ENCODE assay signal across 21 mouse cellular contexts in genomic region chr12:32936246-32936946, GRCm38 (mm10). TPM values are rescaled to one million over a fixed set of nuclear protein-coding genes. Genes with fewer than 3 reads are reported as not detected.
DNase-seq lines count a peak whose midpoint lies in the region; ATAC-seq and TF ChIP-seq lines count a peak whose summit lies in the region.
"Had no signal": no experiment of that assay in that cellular context is flagged by ENCODE, and none has a peak within 500 bp of the region (broad histone marks: within the 10 kb centered on the region; RNA-seq: fewer than 3 reads in every experiment).

No protein-coding gene starts in this region.

- no peak overlapping the region for H3K9ac ChIP-seq in liver, embryonic 16.5 days (ENCODE audit: low read depth, low read length)
- no peak overlapping the region for H3K9ac ChIP-seq in liver, embryonic 11.5 days (ENCODE audit: low read depth, low read length)
- H3K9ac ChIP-seq in stomach, postnatal 0 days (ENCODE audit: low read length) = no peak overlapping the region
- H3K9ac ChIP-seq: embryonic facial prominence, embryonic 15.5 days; hindbrain, embryonic 15.5 days; liver, embryonic 14.5 days; midbrain, embryonic 12.5 days had no signal

- no peak overlapping the region for H3K27ac ChIP-seq in liver, embryonic 16.5 days (ENCODE audit: low read length)
- no peak overlapping the region for H3K27ac ChIP-seq in liver, embryonic 11.5 days (ENCODE audit: low read depth, low read length)
- H3K27ac ChIP-seq in stomach, postnatal 0 days (replicated peaks) = peak overlapping the region; percentile 70
- H3K27ac ChIP-seq: embryonic facial prominence, embryonic 15.5 days; gastrocnemius, adult 2 months; hindbrain, embryonic 15.5 days; liver, embryonic 14.5 days; midbrain, embryonic 12.5 days had no signal

- no peaks in the 10 kb centered on the region for H3K27me3 ChIP-seq in liver, embryonic 16.5 days (ENCODE audit: control insufficient read depth, insufficient read depth, low read depth, low read length)
- H3K27me3 ChIP-seq in liver, embryonic 11.5 days (replicated peaks; ENCODE audit: control insufficient read depth, insufficient read depth, low read length) = no peaks in the 10 kb centered on the region
- H3K27me3 ChIP-seq in stomach, postnatal 0 days (ENCODE audit: control insufficient read depth, insufficient read depth, low read length) = no peaks in the 10 kb centered on the region
- H3K27me3 ChIP-seq: embryonic facial prominence, embryonic 15.5 days; hindbrain, embryonic 15.5 days; midbrain, embryonic 12.5 days had no signal

- H3K36me3 ChIP-seq in liver, embryonic 16.5 days (ENCODE audit: control insufficient read depth, insufficient read depth) = no peaks in the 10 kb centered on the region
- H3K36me3 ChIP-seq in liver, embryonic 11.5 days (ENCODE audit: control insufficient read depth, insufficient read depth, low read length) = no peaks in the 10 kb centered on the region
- H3K36me3 ChIP-seq in stomach, postnatal 0 days (ENCODE audit: control insufficient read depth, insufficient read depth, low read length) = no peaks in the 10 kb centered on the region
- H3K36me3 ChIP-seq: embryonic facial prominence, embryonic 15.5 days; hindbrain, embryonic 15.5 days; midbrain, embryonic 12.5 days had no signal

- no peak for TF ChIP-seq CTCF in stomach, postnatal 0 days (IDR thresholded peaks at IDR 0.05; ENCODE audit: low read depth)

- H3K4me3 ChIP-seq in liver, embryonic 16.5 days (ENCODE audit: low read depth, low read length) = no peak overlapping the region
- no peak overlapping the region for H3K4me3 ChIP-seq in liver, embryonic 11.5 days (ENCODE audit: low read depth, low read length)
- no peak overlapping the region for H3K4me3 ChIP-seq in stomach, postnatal 0 days (ENCODE audit: low read depth, low read length)
- H3K4me3 ChIP-seq: embryonic facial prominence, embryonic 15.5 days; gastrocnemius, adult 2 months; hindbrain, embryonic 15.5 days; midbrain, embryonic 12.5 days had no signal

- no peak overlapping the region for H3K4me2 ChIP-seq in liver, embryonic 16.5 days (ENCODE audit: low read depth, low read length)
- H3K4me2 ChIP-seq in liver, embryonic 11.5 days = no peak overlapping the region
- no peak overlapping the region for H3K4me2 ChIP-seq in stomach, postnatal 0 days (replicated peaks; ENCODE audit: low read depth)
- H3K4me2 ChIP-seq: embryonic facial prominence, embryonic 15.5 days; hindbrain, embryonic 15.5 days; midbrain, embryonic 12.5 days had no signal

- no peaks in the 10 kb centered on the region for H3K9me3 ChIP-seq in liver, embryonic 16.5 days (replicated peaks; ENCODE audit: control insufficient read depth, low read length)
- H3K9me3 ChIP-seq in liver, embryonic 11.5 days (ENCODE audit: control insufficient read depth, low read length) = no peaks in the 10 kb centered on the region
- no peaks in the 10 kb centered on the region for H3K9me3 ChIP-seq in stomach, postnatal 0 days (ENCODE audit: control insufficient read depth, low read length)
- H3K9me3 ChIP-seq: embryonic facial prominence, embryonic 15.5 days; hindbrain, embryonic 15.5 days; midbrain, embryonic 12.5 days had no signal

- peak; percentile 67 for DNase-seq in kidney, adult 11 months
- no peak for DNase-seq in kidney, adult 18-20 months
- DNase-seq in liver, embryonic 11.5 days (ENCODE audit: low spot score) = no peak
- DNase-seq in lung, postnatal 36 days = peak; percentile 29
- DNase-seq in lung, postnatal 14 days = no peak
- DNase-seq in stomach, postnatal 0 days (ENCODE audit: low spot score) = peak; percentile 72
- DNase-seq in adrenal gland, postnatal 4 days (ENCODE audit: low spot score in 2 of 2) = no peak
- DNase-seq: adrenal gland, postnatal 14 days; cerebellum, adult 9-10 months; gastrocnemius, adult 2 months; heart, postnatal 4 days; layer of hippocampus, postnatal 36 days; spleen, adult 18-20 months; thymus, adult 2 months; thymus, postnatal 4 days had no signal

- peak; percentile 56 for ATAC-seq in liver, embryonic 16.5 days (ENCODE audit: low read depth)
- no peak for ATAC-seq in liver, embryonic 11.5 days (replicated peaks; ENCODE audit: low FRiP score)
- peak; percentile 82 for ATAC-seq in stomach, postnatal 0 days (ENCODE audit: low FRiP score, low TSS enrichment)
- ATAC-seq: forebrain, embryonic 14.5 days had no signal

- peaks cover 3% of the 10 kb centered on the region; the same call in 1 of the 2 replicates for H3K4me1 ChIP-seq in liver, embryonic 16.5 days (ENCODE audit: control insufficient read depth, low read depth, low read length)
- H3K4me1 ChIP-seq in liver, embryonic 11.5 days (replicated peaks; ENCODE audit: control insufficient read depth, insufficient read depth, low read length) = no peaks in the 10 kb centered on the region
- H3K4me1 ChIP-seq in stomach, postnatal 0 days (replicated peaks; ENCODE audit: control insufficient read depth, insufficient read depth) = no peaks in the 10 kb centered on the region
- H3K4me1 ChIP-seq: embryonic facial prominence, embryonic 15.5 days; hindbrain, embryonic 15.5 days; midbrain, embryonic 12.5 days had no signal

- no peak for TF ChIP-seq EP300 in stomach, postnatal 0 days (optimal IDR thresholded peaks at IDR 0.05)

- WGBS in liver, embryonic 16.5 days (ENCODE audit: insufficient replicate concordance) = 44% methylated on average over 4 of the region's 4 CpGs
- 67% methylated on average over 4 of the region's 4 CpGs for WGBS in liver, embryonic 11.5 days
- 53% methylated on average over 4 of the region's 4 CpGs for WGBS in stomach, postnatal 0 days

RNA-seq across cellular contexts. Expression of gene Sypl, which starts 17.3 kb away (rescaled TPM):
- 39.0 and 42.3 TPM in 2 replicates for polyA plus RNA-seq in liver, embryonic 16.5 days (2015; fragmentation: Nextera tagmentation; extraction: Ambion mirVana)
- polyA plus RNA-seq in liver, embryonic 11.5 days (2014; fragmentation: Nextera tagmentation; extraction: Ambion mirVana) = 72.6 and 75.2 TPM in 2 replicates
- polyA plus RNA-seq in stomach, postnatal 0 days (2015; fragmentation: Nextera tagmentation; extraction: Ambion mirVana) = 172 and 177 TPM in 2 replicates
- total RNA-seq in adrenal gland, postnatal 4 days (2021) = 10 to 100 TPM; 81.9 to 88.0 TPM

Comparison
In these comparisons a context has a peak if more than half of its experiments do, and no peak if none do; other contexts are left out.
1. DNase-seq: peak in kidney, adult 11 months (single experiment), lung, postnatal 36 days (single experiment) and stomach, postnatal 0 days (single experiment); none in kidney, adult 18-20 months (single experiment), liver, embryonic 11.5 days (single experiment), lung, postnatal 14 days (single experiment) and adrenal gland, postnatal 4 days (0 of 2).